Mouse (Mus musculus) frontal cortex, adult 2 months (tissue): ENCODE results near the gene Nxn. TPM values are rescaled to one million over a fixed set of nuclear protein-coding genes. Genes with fewer than 3 reads are reported as not detected.

ENCODE experiments used
- DNase-seq, 2 experiments: peaks; one replicate each; pipeline ENCODE4 v3.0.0; 2022; ENCODE audit warnings: low spot score in 1 of 2; ENCODE audit errors: extremely low spot score in 1 of 2
- polyA plus RNA-seq: library from polyadenylated mRNA; depleted of rRNA; stranded (reverse); fragments of >200 nt; gene quantifications from 2 replicates; pipeline ENCODE4 v1.2.3, GENCODE M21; 2012

Nxn gene
- polyA plus RNA-seq, 1 experiment: 9.8 TPM

GRCm38 (mm10) chr11:76272440-76272839, 126.5 kb downstream of the Nxn start:
- DNase-seq: peak in 1 of 2 experiments; percentile 52

GRCm38 (mm10) chr11:76268521-76269065, 130.3 kb downstream of the Nxn start:
- no peak for DNase-seq

- peak; percentile 34 to 52 for DNase-seq
Observed at GRCm38 (mm10) chr11:76268001-76268459, 130.9 kb downstream of the Nxn start.

GRCm38 (mm10) chr11:76267550-76267949, 131.4 kb downstream of the Nxn start:
- no peak for DNase-seq

GRCm38 (mm10) chr11:76262611-76263351, 136.2 kb downstream of the Nxn start:
- DNase-seq: no peak

GRCm38 (mm10) chr11:76261224-76261623, 137.7 kb downstream of the Nxn start:
- no peak for DNase-seq

GRCm38 (mm10) chr11:76260208-76261050, 138.5 kb downstream of the Nxn start:
- DNase-seq: no peak

- no peak for DNase-seq
Observed at GRCm38 (mm10) chr11:76258511-76258910, 140.4 kb downstream of the Nxn start.

- DNase-seq: no peak
Observed at GRCm38 (mm10) chr11:76257386-76257785, 141.6 kb downstream of the Nxn start.

GRCm38 (mm10) chr11:76256129-76256528, 142.8 kb downstream of the Nxn start:
- DNase-seq: no peak

GRCm38 (mm10) chr11:76255431-76256001, 143.4 kb downstream of the Nxn start:
- DNase-seq: peak in 1 of 2 experiments; percentile 20

GRCm38 (mm10) chr11:76253918-76254264, 145.0 kb downstream of the Nxn start:
- no peak for DNase-seq

- DNase-seq: peak; percentile 55 to 93
Observed at GRCm38 (mm10) chr11:76253145-76253917, 145.6 kb downstream of the Nxn start.

GRCm38 (mm10) chr11:76252036-76252435, 146.9 kb downstream of the Nxn start:
- DNase-seq: no peak

- DNase-seq: no peak
Observed at GRCm38 (mm10) chr11:76247239-76247638, 151.7 kb downstream of the Nxn start.

GRCm38 (mm10) chr11:76246439-76246838, 152.5 kb downstream of the Nxn start:
- DNase-seq: no peak

GRCm38 (mm10) chr11:76243811-76244546, 155.0 kb downstream of the Nxn start:
- no peak for DNase-seq

GRCm38 (mm10) chr11:76242901-76243810, 155.8 kb downstream of the Nxn start, which contains the start of the genes Mrm3 and Glod4:
Gene Mrm3, plus strand, starts transcription at chr11:76243715.
Gene Glod4, minus strand, starts transcription at chr11:76243725.
- peak; percentile 84 to 95 for DNase-seq
